Mouse (Mus musculus) lung, postnatal 0 days (tissue): ENCODE data around the gene Rap1gds1.

Experiments used
- CTCF ChIP-seq: IDR thresholded peaks from 2 replicates; pipeline ENCODE4 v1.5.1; 2016; ENCODE audit warnings: antibody characterized with exemption, mild to moderate bottlenecking
- EP300 ChIP-seq: IDR thresholded peaks from 2 replicates; pipeline ENCODE4 v1.6.1; 2016; ENCODE audit warnings: antibody characterized with exemption, mild to moderate bottlenecking, control low read depth

DNA sequence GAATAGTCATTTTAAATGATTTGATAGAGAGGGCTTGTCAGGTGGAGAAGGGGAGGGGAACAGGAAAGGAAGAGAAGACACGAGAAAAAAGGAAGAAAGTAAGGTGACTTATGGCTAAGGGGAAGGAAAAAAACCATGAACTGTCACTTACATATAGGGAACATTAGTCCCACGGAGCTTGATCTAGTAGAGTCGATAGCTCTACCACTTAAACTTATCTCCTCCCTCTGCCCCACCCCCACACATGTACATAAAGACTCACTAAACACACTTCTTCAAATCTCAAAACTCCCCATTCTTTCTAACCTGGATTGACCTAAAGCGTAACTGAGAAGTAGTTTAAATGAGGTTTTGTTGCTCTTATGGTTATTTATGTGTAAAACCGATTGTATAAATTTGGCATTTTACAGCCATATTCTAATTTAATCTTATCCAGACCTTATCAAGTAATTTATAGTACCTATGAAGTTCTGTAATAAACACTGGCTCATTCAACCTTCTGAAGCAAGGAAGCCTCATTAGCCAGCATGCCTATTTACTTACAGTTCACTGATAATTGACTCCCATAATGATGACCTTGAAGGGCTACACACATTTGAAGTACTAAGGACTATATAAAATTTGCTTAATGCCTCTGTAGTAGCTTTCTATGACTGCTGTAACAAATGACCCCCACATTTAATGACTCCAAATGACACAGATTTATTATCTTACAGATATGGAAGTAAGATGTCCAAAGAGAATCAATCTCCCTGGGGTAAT lies 9.0 kb upstream of the Rap1gds1 start:
- TF ChIP-seq CTCF = no peak
- TF ChIP-seq EP300 = no peak
